Mouse (Mus musculus): ENCODE data around the gene Tpx2.

DNA sequence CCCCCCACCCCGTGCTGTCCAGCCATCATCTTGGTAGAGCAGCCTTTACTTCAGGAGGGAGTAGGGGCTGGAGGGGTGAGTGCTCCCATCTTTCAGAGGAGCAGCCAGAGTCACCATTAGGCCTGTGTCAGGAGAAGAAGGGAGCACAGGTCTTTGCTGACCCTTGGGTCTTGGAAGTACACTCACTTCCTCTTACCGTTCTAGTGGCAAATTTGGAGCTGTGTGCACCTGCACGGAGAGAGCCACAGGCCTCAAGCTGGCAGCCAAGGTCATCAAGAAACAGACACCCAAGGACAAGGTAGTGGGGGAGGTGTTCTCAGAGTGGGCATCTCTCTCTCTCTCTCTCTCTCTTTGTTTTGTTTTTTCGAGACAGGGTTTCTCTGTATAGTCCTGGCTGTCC, 67.7 kb downstream of the Tpx2 start:
- TF ChIP-seq CTCF (IDR thresholded peaks at IDR 0.05; ENCODE audit: borderline replicate concordance, extremely low read depth, insufficient read depth, insufficient read length) (no peak), POLR2A (IDR thresholded peaks at IDR 0.05; ENCODE audit: borderline replicate concordance, extremely low read depth, insufficient read depth, insufficient read length, poor library complexity, severe bottlenecking) (no peak)

Data from brain, embryonic 14.5 days (tissue).